Mouse (Mus musculus) 3134 (cell line): ENCODE results near the gene Erbb2.

Experiments used
- DNase-seq: peaks from one replicate; pipeline ENCODE4 v3.0.0-alpha.2; 2011; ENCODE audit warnings: low spot score; ENCODE audit not compliant: insufficient read length; ENCODE audit errors: extremely low read depth

Gene Erbb2

DNA sequence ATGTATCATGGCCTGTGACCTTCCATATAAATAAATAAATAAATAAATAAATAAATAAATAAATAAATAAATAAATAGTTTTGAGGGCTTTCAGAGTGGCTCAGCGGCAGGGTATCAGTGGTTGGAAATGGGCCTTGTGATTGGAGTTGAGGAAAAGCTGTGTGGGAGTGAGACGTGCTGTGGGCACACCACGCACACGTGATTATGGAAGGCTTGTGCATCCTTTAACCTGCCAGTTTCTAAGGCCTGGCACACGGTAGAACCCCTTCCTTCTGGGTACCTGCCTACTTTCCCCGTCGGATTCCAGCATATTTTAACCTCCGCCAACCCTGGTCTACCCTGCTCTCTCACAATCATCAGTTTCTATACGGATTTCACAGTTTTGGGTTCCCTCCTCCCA is 44.7 kb downstream of the Erbb2 start:
- no peak for DNase-seq

DNA sequence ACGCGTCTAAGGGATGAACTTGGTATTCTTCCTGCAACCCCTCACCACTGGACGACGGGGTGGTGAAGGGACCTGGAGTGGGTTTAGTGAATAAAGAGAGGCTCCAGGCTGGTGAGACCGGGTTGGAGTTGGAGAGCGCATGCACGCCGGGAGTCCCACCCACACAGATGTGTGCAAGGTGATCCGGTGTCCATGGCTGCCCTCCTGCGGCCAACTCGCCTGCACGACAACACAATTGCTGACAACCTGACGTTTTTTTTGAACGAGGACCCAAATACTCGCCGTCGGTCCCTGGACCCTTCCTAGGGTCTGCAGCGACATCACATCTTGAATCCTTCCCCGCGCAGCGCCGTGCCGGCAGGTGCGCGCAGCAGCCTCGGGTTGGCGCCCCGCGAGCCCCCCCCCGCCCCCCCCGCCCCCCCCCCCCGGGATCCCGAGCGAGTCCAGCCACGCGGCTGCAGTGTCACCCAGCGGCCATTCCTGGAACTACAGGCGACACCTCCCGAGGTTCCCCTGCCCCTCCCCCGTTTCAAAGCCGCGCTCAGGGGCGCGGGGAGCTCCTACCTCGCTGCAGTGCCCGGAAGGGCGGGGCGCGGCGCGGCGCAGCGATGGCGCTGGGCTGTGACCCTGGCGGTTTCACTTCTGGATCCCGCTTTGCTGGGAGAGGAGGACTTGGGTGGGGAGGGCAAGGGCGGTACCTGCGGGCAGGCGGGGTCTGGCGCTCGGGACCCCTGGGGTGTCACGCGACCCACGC is 45.3 kb downstream of the Erbb2 start:
- DNase-seq = peak; percentile 81

DNA sequence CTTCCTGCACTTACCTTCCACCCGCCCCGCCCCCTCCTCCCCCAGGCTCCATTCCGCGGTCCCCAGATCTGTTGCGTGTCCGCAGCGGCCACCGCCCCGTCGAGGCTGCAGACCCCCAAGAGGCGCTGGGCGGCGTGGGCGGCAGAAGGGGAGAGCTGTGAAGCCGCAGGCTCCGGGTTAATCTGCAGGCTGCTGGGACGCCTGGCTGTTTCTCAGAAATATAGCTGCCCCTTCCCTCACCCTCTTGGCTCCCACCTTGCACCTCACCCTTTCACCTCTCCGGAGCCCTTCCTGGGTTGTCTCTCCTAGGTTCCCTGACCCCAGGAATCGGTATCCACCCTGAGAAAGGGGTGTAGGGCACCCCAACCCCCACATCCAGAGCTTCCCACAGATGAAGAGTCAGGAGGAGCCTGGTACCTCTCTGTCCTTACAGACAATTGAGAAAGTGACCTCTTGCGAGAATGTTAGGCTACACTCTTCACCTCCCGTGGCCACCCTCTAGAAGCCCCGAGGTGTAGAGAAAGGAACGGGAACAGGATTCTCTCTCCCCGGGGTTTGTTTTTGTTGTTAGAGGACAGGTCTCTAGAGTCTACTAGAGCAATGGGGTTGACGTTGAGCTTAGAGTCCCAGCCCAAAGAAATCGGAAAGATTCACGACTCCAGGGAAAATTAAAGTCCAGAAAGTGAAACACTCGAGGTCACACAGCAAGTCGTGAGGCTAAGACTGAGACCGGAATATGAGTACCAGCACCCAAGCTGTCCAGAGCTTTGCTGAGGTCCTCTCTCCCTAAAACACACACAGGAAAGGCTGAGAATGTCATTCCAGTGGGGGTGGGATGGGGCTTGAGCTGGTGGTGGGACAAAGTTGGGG is 46.1 kb downstream of the Erbb2 start:
- DNase-seq = no peak

DNA sequence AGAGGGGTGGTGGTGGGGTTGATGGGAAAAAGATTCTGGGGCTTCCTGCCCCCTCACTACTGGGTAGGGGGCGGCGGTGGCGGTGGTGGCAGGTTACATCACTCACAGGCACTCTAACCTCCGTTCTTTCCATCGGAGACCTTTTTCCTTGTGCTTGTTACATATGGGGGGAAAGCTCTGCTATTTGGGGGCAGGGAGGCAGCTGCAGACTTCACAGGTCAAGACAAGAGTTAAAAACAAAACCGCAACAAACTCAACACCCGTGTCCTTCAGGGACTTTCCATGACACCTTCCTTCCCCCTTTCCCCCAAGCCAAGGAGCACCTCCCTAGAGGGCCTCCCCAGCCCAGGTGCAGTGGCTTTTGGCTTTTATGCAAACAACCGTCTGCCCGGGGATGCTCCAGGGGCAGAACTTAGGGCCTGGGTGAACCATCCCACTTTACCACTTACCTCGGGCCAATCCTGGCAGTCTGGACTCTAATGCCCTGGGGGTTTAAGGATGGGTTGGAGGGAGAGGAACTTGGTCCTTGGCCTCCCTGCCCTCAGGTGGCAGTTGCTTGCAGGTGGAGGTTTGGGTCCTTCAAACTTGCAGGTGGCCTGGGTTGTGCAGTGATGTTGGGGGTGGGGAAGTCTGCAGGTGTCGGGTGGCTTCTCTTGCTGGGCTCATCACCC is 46.9 kb downstream of the Erbb2 start:
- DNase-seq = no peak

DNA sequence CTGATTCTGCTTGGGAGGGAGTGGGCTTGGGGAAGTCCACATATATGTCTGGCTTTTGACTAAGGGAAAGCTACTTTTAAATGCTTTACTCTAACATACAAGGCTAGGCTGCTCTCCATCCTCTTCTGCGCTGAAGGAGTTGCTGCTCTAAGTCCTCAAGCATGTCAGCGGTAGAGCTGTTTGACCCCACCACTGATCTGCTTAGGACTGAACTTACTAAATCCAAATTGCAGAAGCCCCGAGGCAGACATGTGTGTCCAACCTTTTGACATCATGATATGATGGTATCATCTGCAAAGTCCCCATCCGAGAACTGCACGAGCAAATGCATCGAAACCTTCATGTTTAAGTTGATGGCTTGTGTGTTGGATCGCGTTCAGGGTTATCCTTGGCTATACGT is 47.6 kb downstream of the Erbb2 start:
- no peak for DNase-seq

DNA sequence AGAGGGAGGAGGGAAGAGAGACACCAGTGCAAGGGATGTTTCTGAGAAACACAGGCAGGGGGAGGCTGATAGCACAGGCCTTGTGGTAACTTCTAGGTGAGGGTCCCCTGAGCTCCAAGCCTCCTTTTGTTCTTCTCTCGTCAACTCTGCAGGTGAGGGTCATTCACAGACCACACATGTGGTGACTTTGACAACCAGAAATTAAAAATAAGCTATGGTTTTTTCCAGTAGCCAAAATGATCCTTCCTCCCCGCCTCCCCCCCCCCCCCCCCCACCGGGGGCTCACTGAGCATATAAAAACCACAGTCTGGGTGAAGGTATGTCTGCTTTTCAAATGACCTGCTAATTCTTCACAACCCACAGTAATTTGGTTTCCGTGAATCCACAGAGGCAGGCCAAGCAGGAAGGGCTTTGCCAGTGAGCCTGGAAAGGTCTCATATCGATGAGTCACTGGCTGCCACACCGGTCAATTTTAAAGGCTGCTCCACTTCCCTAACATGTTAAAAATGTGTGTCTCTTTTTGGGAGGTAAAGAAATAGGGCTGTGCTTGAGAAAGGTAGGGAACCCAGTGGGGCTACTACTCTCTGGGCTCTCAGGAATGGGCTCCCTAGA is 48.9 kb downstream of the Erbb2 start:
- DNase-seq = no peak

DNA sequence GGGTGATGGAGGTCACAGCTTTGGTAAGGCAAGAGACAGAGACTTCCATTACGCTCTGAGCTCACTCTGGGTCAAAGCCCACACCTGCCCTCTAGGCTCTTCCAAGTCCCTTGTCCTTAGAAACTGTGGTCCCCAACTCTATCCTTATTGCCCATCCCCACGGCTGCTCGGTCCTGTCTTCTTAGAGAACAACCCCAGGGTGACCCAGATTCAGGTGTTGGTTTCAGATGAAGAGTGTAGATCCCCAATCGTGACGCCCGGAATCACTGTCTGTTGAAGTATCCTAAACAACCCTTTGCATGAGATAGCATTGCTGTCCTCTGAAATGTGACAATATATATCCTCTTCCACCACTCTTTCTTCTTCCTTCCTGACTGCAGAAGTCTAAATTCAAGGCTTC is 50.0 kb downstream of the Erbb2 start:
- DNase-seq = no peak

DNA sequence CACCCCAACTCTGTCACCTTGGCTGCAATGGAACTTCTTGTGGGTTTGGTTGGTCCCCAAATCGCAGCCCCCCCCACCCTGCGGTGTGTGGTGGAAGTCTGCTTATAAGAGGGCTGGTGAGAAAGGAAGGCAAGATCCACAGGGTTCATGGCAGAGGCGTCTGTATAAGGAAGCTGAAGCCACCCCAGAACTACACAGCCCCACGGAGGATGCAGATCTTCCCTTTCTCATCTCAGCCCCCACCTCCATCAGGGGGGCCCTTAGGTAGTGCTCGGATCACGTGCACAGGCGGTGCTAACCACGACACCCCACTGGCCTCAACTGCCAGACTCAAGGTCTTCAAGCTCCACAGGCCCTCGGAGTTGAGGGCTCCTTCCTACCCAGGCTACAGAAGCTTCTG is 51.6 kb downstream of the Erbb2 start:
- DNase-seq = no peak

DNA sequence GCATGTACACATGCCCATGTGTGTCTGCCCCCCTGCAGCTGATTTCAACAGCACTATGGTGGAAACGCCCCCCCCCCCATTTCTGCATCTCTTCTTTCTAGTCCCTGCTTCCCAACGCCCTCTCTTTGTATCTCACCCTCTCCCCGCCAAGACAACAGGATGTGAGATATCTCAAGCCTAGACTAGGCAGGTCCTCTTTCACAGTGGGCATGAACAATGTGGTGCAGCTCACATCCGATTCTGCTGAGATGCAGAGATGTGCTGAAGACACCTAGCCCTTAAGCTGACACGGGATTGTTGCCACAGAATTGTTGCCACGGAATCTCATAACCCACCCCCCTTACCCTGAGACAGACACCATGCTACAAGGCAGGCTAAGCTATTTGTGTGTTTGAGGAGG is 52.2 kb downstream of the Erbb2 start:
- DNase-seq = no peak

DNA sequence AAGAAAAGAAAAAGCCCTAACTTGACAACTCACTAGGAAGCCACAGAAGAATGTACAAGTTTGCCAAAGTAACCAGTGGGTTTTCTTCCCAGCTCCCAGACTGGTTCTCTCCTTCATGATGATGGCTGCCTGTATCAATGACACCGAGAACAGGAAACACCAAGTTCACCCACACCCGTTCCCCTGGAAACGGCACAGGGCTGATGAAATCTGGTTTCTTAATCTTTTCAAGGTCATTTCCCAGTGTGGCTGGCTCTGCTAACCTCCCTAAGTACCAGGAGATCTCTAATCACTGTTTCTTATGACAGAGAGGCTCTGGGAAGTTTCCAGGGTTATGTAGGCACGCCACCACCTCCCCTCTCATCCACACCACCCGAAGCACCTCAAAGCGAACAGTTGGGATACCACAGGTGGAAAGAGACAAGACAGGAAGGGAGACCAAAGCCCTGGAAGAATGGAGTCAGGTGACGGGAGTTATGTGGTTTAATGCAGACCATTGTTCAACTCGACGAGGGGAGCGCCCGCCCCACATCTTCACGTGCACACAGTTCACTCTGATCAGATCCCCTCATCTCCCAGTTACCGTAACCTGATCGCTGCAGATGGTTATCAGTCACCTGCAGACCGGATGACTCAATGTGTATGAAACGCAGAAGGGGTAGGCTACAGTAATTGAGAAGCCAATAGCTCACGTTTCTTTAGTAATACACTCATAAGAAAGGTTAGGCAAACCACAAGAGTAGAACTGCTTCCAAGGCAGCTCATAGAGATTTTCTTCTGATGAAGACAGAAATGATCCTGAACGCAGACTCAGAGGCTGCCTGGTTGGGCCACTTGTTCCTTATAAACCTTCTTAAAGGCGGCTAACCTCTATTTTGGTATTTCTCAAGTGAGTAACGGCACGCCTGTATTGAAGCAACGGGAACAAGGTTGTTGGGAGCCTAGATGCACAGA is 57.8 kb downstream of the Erbb2 start:
- no peak for DNase-seq

DNA sequence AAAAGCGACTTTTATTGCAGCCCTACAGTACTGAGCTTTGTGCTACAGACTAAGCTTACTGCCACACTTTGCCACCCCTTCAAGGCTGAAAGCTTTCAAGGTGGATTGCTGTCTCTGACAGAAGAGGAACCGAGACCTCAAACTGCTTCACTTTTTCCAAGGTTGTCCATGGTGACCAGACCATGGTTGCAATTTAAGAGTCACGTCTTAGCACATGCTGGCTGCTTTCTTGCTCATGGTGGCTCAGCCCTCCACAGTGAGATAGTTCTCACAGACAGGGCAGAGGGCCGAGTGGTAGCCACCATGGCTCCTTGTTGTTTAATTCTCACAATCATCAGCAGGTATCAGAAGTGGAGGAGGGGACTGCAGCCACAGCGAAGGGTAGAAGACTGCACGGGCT is 58.5 kb downstream of the Erbb2 start:
- no peak for DNase-seq

DNA sequence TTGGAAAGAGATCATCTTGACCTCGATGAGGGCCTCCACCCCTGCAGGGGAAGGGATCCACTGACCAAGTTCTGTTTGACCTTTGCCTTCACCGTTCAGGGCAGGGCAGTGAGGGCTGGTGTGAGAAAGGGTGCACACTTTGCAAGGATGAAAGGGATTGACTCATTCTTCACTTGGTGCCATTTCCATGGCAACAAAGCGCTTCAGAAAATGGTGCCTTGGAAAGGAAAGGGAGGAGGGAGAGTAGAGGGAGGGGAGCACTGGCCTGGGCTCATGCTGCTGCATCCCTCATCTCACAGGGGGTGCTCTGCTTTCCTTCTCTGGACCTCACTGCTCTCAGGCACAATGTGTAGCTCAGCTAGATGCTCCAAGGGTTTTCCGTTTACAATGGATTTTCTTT is 60.4 kb downstream of the Erbb2 start:
- DNase-seq = no peak

DNA sequence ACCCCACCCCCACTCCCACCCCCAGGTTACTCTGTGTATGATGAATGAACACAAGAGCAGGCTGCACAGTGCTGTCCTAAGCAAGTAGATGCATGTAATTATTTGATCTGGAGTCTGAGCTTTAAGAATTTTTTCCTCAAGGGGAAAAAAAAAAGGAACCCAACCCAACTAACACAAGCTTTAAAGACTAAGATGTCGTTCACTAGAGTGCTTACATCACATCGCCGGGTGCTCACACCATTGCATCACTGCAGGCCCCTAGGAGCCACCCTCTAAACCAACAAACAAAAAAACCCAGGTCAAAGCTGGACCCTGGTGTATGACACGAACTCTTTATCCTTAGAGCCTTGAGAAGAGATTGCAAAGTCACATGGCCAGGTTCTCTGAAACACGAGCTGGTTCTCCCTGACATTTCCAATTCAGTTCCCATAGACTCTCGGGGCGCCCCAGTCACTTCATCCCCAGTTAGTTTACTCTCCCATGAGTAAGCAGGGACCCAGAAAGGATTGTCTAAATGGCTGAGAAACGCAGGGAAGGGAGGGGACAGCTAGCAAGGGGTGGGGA is 61.7 kb downstream of the Erbb2 start:
- no peak for DNase-seq

DNA sequence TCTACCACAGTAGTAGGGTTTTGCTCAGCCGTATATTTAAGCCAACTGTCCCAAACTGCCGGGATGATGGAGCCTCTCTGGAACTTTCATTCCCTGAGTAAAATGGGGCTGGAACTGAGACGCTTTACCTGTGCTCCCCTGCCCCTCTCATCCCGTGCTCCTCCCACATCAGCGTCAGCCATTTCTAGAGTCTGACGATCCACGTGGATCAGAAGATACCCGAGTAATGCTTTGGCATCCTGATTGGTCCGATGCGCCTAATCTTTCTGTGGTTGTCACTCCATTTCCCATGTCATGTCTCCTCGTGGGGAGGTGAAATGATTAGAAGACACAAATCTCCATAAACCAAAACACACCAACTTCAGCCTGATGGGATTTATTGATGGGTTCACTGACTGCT is 62.7 kb downstream of the Erbb2 start:
- no peak for DNase-seq

DNA sequence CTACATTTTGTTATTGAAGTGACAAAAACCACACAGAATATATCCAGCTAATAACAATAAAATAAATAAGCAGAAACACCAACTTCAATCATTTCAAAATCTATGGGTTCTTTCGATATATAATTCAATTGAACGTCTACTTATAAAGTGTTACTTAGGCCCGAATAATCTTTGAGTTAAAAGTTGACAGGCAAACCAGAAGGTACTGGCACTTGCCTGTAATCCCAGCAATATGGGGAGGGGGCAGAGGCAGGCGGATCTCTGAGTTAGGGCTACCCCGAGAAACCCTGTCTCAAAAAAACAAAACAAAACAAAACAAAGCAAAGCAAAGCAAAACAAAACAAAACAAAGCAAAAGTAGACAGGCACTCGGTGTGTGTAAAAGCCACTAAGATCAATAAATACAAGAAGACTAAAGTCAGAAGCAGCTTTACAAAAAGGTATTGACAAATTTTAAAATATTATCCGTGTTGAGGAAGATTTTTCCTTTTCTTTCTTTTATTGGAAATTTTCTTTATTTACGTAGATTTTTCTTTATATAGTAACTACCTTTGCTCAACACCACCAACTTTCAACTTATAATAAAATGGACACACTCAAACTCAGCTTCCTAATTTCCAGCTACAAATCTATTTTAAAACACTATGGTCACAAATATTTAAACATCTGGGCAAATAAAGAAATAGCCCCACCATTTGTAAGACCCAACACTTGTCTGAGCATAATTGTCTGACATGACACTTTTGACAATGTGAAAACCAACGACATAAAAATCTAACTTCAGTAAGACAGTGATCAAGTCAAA is 63.6 kb downstream of the Erbb2 start:
- no peak for DNase-seq

DNA sequence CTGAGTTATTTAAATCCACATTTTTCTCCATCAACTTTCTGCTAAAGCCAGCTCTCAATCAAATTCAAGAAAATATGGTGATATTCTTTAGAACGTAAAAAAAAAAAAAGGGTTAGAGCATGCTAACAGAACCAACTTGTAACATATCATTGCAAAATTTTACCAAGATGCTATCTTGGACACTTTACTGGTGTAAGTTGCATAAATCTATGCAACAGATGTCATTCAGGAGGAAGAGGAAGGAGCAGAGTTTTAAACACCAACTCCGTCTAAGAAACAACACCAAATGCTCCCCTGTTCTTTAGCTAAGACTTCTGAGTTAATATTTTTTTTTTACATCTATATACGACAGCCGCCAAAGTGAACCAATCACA is 64.2 kb downstream of the Erbb2 start:
- no peak for DNase-seq

DNA sequence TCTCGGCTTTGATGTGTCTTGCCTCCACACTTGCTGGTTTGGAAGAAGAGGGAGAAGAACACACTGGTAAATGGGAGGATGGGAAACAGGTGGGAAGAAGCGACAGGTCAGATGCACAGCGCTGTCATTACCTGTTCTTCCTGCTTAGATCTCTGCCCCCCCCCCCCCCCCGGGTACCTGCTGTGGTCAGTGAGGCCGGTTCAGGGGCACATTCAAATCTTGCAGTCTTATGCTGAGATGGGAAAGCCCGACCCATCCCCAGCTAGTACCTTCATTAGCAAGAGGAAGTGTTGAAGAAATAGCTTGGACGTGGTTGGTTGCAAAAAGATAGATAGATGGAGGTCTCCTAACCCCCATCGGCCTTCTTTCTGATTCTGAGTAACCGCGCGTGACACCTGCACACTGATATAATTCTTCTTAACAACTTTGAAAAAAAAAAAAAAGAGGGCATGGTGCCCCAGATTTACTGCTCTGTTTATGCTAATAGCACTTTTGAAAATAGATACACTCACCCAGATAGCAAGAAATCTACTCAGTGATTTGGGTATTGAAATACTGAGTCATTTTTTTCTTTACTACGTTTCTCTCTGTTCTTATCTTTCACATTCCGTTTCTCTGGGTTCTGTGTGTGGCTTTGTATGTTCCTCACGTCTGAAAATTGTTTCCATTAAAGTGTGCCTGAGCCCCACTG is 64.9 kb downstream of the Erbb2 start:
- no peak for DNase-seq
